ENCODE assay signal across 9 mouse cellular contexts in the genomic region with DNA sequence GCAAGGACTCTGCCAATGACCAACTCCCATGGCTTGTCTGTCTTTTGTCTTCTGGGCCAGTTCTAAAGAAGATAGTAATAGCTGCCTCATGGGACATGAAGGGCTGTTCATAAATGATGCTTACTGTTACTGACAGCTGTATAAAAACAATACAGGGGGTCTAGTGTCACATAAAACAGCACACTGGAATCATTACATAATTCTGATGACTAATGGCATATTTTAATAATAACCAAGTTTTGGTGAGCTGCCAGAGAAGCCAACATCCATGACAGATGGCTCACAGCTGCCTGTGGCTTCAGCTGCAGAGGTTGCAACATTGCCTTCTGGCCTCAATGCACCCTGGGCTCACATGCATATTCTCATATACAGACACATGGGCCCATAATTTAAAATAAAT. TPM values are rescaled to one million over a fixed set of nuclear protein-coding genes. Genes with fewer than 3 reads are reported as not detected.
DNase-seq lines count a peak whose midpoint lies in the region; ATAC-seq lines count a peak whose summit lies in the region.
"Had no signal": no experiment of that assay in that cellular context is flagged by ENCODE, and none has a peak within 500 bp of the region (broad histone marks: within the 10 kb centered on the region; RNA-seq: fewer than 3 reads in every experiment).

No protein-coding gene starts in this region.

- H3K9me3 ChIP-seq in hindbrain, embryonic 13.5 days = 0 out of 2 replicates have a peak, but pooled peaks cover 2% of the 10 kb centered on the region
- no peaks in the 10 kb centered on the region for H3K9me3 ChIP-seq in hindbrain, embryonic 11.5 days (ENCODE audit: control insufficient read depth, low read length)

- no peak overlapping the region for H3K9ac ChIP-seq in hindbrain, embryonic 13.5 days
- no peak overlapping the region for H3K9ac ChIP-seq in hindbrain, embryonic 11.5 days (ENCODE audit: low read depth, low read length)

- H3K4me1 ChIP-seq in hindbrain, embryonic 13.5 days (replicated peaks) = peaks cover 35% of the 10 kb centered on the region
- no peaks in the 10 kb centered on the region for H3K4me1 ChIP-seq in hindbrain, embryonic 11.5 days (replicated peaks; ENCODE audit: control insufficient read depth, insufficient read depth, low read length)
- H3K4me1 ChIP-seq: megakaryocyte, embryonic 14.5 days had no signal

- DNase-seq in hindbrain, embryonic 11.5 days (ENCODE audit: low spot score) = no peak
- DNase-seq in MN1 (ENCODE audit: low spot score) = peak; percentile 18
- peak; percentile 23 to 44 for DNase-seq in gastrocnemius, adult 8-10 months (ENCODE audit: low spot score in 2 of 2)
- DNase-seq in kidney, postnatal 4 days = peak; percentile 57 to 62
- no peak for DNase-seq in ovary, adult 18-20 months (ENCODE audit: low spot score)
- DNase-seq in yolk sac, embryonic 10.5 days (ENCODE audit: low spot score) = no peak
- DNase-seq in thymus, postnatal 36 days = no peak

- H3K4me3 ChIP-seq in hindbrain, embryonic 13.5 days = no peak overlapping the region
- no peak overlapping the region for H3K4me3 ChIP-seq in hindbrain, embryonic 11.5 days (ENCODE audit: low read depth, low read length)
- H3K4me3 ChIP-seq: megakaryocyte, embryonic 14.5 days had no signal

- ATAC-seq in hindbrain, embryonic 13.5 days (ENCODE audit: low FRiP score) = no peak
- ATAC-seq in hindbrain, embryonic 11.5 days (ENCODE audit: low FRiP score) = no peak

- H3K4me2 ChIP-seq in hindbrain, embryonic 13.5 days = no peak overlapping the region
- H3K4me2 ChIP-seq in hindbrain, embryonic 11.5 days (replicated peaks; ENCODE audit: low read depth, low read length) = no peak overlapping the region

- no peaks in the 10 kb centered on the region for H3K27me3 ChIP-seq in hindbrain, embryonic 13.5 days
- H3K27me3 ChIP-seq in hindbrain, embryonic 11.5 days (ENCODE audit: control insufficient read depth, insufficient read depth, low read length) = no peaks in the 10 kb centered on the region
- H3K27me3 ChIP-seq: megakaryocyte, embryonic 14.5 days had no signal

- H3K27ac ChIP-seq in hindbrain, embryonic 13.5 days = peak overlapping the region; percentile 45; the same call in 1 of the 2 replicates
- H3K27ac ChIP-seq in hindbrain, embryonic 11.5 days (ENCODE audit: low read depth, low read length) = no peak overlapping the region

- H3K36me3 ChIP-seq in hindbrain, embryonic 13.5 days = peaks cover 5% of the 10 kb centered on the region
- H3K36me3 ChIP-seq in hindbrain, embryonic 11.5 days (ENCODE audit: control insufficient read depth, insufficient read depth, low read length) = no peaks in the 10 kb centered on the region

RNA-seq across cellular contexts. Expression of a gene that starts 56.7 kb away (rescaled TPM):
- polyA plus RNA-seq in hindbrain, embryonic 13.5 days (2015; fragmentation: Nextera tagmentation; extraction: Ambion mirVana) = 25.5 and 26.3 TPM in 2 replicates
- polyA plus RNA-seq in hindbrain, embryonic 11.5 days (2014; fragmentation: Nextera tagmentation; extraction: Ambion mirVana) = 17.1 and 19.8 TPM in 2 replicates
- 1 to 10 TPM; 4.6 to 7.6 (median 5.6) TPM for total RNA-seq in gastrocnemius, adult 8-10 months (2022)

Comparison
In these comparisons a context has a peak if more than half of its experiments do, and no peak if none do; other contexts are left out.
1. DNase-seq: peak in MN1 (single experiment), gastrocnemius, adult 8-10 months (2 of 2) and kidney, postnatal 4 days (2 of 2); none in hindbrain, embryonic 11.5 days (single experiment), ovary, adult 18-20 months (single experiment), yolk sac, embryonic 10.5 days (single experiment) and thymus, postnatal 36 days (0 of 2).